Mouse (Mus musculus) kidney, postnatal 0 days (tissue): Measurements from ENCODE around the gene Hltf. TPM values are rescaled to one million over a fixed set of nuclear protein-coding genes. Genes with fewer than 3 reads are reported as not detected.

ENCODE experiments used
- ATAC-seq: fragments of 200-750 bp; cut with Nextera tagmentation; replicated peaks from 2 replicates; pipeline ENCODE4 v1.8.0; 2017; ENCODE audit warnings: low read depth, moderate number of reproducible peaks, moderate TSS enrichment, moderate library complexity; ENCODE audit not compliant: low FRiP score
- DNase-seq: peaks from one replicate; pipeline ENCODE4 v3.0.0-alpha.2; 2016; ENCODE audit warnings: low spot score
- H3K27ac ChIP-seq: fragments of 300-500 bp; sonication (generic); 2 replicates; pipeline ENCODE4 v1.5.1; 2014; ENCODE audit warnings: mild to moderate bottlenecking
- H3K27me3 ChIP-seq: fragments of 300-500 bp; sonication (generic); 2 replicates; pipeline ENCODE4 v1.6.1; 2014; ENCODE audit warnings: low read length, mixed read lengths; ENCODE audit not compliant: insufficient read depth
- H3K36me3 ChIP-seq: fragments of 300-500 bp; sonication (generic); 2 replicates; pipeline ENCODE4 v1.6.1; 2014; ENCODE audit warnings: low read length, mixed read lengths; ENCODE audit not compliant: insufficient read depth
- H3K4me1 ChIP-seq: fragments of 300-500 bp; sonication (generic); replicated peaks from 2 replicates; pipeline ENCODE4 v1.6.1; 2014; ENCODE audit warnings: antibody characterized with exemption, low read length, mixed read lengths; ENCODE audit not compliant: insufficient read depth
- H3K4me2 ChIP-seq: fragments of 300-500 bp; sonication (generic); 2 replicates; pipeline ENCODE4 v1.6.1; 2014; ENCODE audit warnings: mild to moderate bottlenecking, low read length, moderate library complexity, mixed read lengths
- H3K4me3 ChIP-seq: fragments of 300-500 bp; sonication (generic); replicated peaks from 2 replicates; pipeline ENCODE4 v1.5.1; 2014; ENCODE audit warnings: low read depth, low read length
- H3K9ac ChIP-seq: fragments of 300-500 bp; sonication (generic); 2 replicates; pipeline ENCODE4 v1.6.1; 2014; ENCODE audit warnings: low read depth, low read length
- H3K9me3 ChIP-seq: fragments of 300-500 bp; sonication (generic); replicated peaks from 2 replicates; pipeline ENCODE4 v1.6.1; 2016; ENCODE audit warnings: low read length, inconsistent platforms, mixed read lengths
- CTCF ChIP-seq: IDR thresholded peaks from 2 replicates; pipeline ENCODE4 v1.5.1; 2016; ENCODE audit warnings: antibody characterized with exemption, low read depth, mild to moderate bottlenecking, moderate library complexity
- WGBS: fragments of 180-500 bp; shearing (Covaris S2); extraction: QIAGEN DNeasy Blood & Tissue Kit; methylation state at CpG from one replicate; pipeline ENCODE4 v1.1.7; 2014; 5-methylcytosine and 5-hydroxymethylcytosine counted together
- polyA plus RNA-seq: library from polyadenylated mRNA; unstranded; fragments of >200 nt; fragmentation: Nextera tagmentation; extraction: Ambion mirVana; gene quantifications from 2 replicates; pipeline ENCODE4 v1.2.1, GENCODE M21; 2015

Hltf gene
- polyA plus RNA-seq, 1 experiment from 2014 or later = 15.4 TPM

DNA sequence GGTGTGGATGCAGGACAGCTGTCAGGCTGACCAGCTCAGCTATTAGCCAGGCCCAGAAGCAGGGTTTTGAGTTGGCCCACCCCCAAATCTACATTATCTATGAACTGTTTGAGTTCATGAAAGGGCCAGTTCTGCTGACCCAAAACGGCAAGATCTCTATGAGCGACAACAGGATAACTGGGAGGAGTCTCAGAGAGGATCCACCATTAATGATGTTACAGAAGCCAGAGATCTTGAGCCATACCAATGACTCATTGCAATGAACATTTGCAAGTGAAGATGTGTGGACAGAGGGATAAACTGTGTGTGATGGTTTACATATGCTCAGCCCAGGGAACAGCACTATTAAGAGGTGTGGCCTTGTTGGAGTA, 73.7 kb downstream of the Hltf start:
- Histone ChIP-seq H3K9ac (no peak overlapping the region), H3K4me1 (no peaks in the 10 kb centered on the region), H3K9me3 (no peaks in the 10 kb centered on the region), H3K36me3 (0 out of 2 replicates have a peak, but pooled peaks cover 4% of the 10 kb centered on the region), H3K4me2 (no peak overlapping the region), H3K27me3 (no peaks in the 10 kb centered on the region), H3K4me3 (no peak overlapping the region), H3K27ac (no peak overlapping the region)
- no peak for DNase-seq
- ATAC-seq = no peak
- TF ChIP-seq CTCF = no peak
- WGBS = 83% methylated on average over 2 of the region's 2 CpGs

DNA sequence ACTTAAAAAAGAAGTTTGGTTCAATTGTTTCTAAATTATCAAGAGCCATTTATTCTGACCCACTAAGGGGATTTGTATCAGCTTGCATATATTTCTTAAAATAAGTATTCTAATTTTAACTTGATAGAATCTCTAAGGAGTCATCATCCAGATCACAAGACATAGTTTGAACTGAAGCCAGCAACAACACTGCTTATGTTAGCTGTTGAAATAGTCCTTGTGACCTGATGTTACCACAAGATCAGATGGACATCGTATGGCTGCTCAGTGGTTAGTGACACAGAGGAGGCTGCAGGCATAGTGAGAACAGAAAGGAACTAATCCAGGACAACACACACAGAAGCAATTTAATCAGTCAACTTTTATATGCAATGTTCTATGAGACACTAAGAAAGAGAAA, 75.1 kb downstream of the Hltf start:
- Histone ChIP-seq H3K27ac (no peak overlapping the region), H3K4me1 (no peaks in the 10 kb centered on the region), H3K9me3 (no peaks in the 10 kb centered on the region), H3K36me3 (0 out of 2 replicates have a peak, but pooled peaks cover 4% of the 10 kb centered on the region), H3K4me2 (no peak overlapping the region), H3K4me3 (no peak overlapping the region), H3K27me3 (no peaks in the 10 kb centered on the region), H3K9ac (no peak overlapping the region)
- no peak for ATAC-seq
- WGBS = 70% methylated on average over 1 of the region's 1 CpGs
- peak; percentile 5 for DNase-seq
- no peak for TF ChIP-seq CTCF

DNA sequence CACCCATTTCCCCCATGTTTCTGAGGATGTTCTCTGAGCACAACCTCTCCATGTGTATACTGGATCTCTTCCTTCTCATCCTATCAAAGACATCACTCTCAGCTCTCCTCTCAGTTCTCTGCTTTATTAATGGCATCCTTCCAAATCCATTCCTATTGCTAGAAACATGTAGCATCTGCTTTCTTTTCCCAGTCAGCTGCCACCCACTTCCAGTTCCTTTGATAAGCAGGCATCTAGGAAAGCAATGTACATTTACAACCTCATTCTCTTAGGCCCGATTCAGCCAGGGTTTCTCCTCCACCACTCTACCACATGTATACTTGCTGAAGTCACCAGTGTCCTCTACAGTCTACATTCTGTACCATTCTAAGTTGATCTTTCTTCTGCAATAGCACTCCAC, 76.1 kb downstream of the Hltf start:
- ATAC-seq = no peak
- WGBS = 77% methylated on average over 1 of the region's 1 CpGs
- H3K4me2 ChIP-seq = no peak overlapping the region
- TF ChIP-seq CTCF = no peak
- no peak overlapping the region for H3K27ac ChIP-seq
- H3K27me3 ChIP-seq = no peaks in the 10 kb centered on the region
- H3K36me3 ChIP-seq = 0 out of 2 replicates have a peak, but pooled peaks cover 4% of the 10 kb centered on the region
- H3K4me3 ChIP-seq = no peak overlapping the region
- no peak for DNase-seq
- H3K4me1 ChIP-seq = no peaks in the 10 kb centered on the region
- H3K9ac ChIP-seq = no peak overlapping the region
- H3K9me3 ChIP-seq = no peaks in the 10 kb centered on the region

DNA sequence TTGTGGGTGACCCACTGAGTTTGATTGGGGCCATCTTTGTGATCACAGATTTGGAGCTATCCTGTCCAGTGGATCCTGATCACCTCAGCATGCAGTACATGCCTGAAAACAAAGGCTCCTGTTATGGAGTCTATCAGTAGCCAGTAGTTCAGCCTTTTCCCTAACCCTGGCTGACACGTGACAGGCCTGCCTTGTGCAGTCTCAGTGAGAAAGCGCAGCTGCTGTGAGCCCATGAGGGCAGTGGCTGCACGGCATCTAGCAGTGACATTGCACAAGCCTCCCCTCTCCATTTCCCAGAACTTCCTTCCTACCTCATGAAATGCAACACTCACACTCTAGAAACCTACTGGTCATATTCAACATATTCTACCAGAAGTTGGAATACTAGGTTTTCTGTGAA, 76.9 kb downstream of the Hltf start:
- Histone ChIP-seq H3K4me2 (no peak overlapping the region), H3K27ac (no peak overlapping the region), H3K36me3 (0 out of 2 replicates have a peak, but pooled peaks cover 4% of the 10 kb centered on the region), H3K27me3 (no peaks in the 10 kb centered on the region), H3K4me3 (no peak overlapping the region), H3K4me1 (no peaks in the 10 kb centered on the region), H3K9me3 (no peaks in the 10 kb centered on the region), H3K9ac (no peak overlapping the region)
- no peak for TF ChIP-seq CTCF
- ATAC-seq (no peak; the same call in 1 of the 2 replicates), DNase-seq (peak; percentile 32)
- 61% methylated on average over 3 of the region's 3 CpGs for WGBS

DNA sequence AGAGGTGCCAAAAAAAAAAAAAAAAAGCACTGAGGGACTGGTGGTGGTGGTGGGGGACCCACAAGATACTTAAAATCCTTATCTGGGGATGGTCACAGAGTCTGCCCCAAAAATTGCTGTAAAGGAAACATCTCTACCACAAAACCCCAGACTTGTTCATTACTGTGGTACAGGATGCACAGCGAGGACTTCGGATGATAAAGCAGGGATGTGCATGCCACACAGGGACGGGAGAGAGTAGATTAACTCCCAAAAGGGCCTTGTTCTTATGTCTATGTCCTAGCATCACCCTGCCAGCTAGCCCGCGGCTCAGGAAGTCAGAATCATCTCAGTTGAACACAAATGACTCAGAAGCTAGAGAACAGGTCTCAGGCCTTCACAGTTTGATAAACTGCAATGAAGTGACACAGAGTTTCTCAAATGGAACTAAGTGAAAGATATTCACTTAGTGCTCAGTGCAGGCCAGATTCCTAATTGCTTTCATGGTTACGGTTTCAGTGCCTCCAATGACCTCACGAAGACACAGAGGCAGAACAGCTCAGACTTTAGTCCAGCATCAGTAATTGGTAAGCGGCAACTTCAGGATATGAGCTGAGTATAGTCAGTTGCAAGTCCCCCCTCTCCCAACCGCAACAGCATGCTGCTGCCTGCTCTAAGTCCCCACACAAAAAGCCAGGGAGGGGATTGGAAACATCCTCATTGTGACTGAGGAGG, 79.4 kb downstream of the Hltf start:
- no peak for TF ChIP-seq CTCF
- no peak for ATAC-seq
- WGBS = 77% methylated on average over 9 of the region's 9 CpGs
- Histone ChIP-seq H3K9me3 (no peaks in the 10 kb centered on the region), H3K4me3 (no peak overlapping the region), H3K27me3 (no peaks in the 10 kb centered on the region), H3K4me2 (no peak overlapping the region), H3K36me3 (no peaks in the 10 kb centered on the region), H3K27ac (no peak overlapping the region), H3K9ac (no peak overlapping the region), H3K4me1 (no peaks in the 10 kb centered on the region)
- no peak for DNase-seq

DNA sequence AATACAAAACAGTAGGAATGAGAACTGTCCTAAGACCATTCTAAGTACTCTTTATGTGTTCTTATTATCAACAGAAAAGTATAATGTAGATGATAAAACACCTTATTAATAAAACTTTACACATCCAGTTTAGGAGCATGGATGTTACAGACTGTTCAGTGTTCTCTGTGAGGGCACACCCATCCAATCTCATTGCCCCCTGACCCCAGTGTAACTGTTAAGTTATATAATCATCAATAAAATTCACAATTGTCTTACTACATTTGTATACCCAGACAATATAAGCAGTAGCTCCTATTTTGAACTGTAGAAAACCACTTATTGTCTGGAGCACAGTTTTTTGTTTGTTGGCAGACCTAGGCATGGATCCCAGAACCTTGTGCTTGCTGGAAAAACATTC, 83.6 kb downstream of the Hltf start:
- Histone ChIP-seq H3K4me1 (no peaks in the 10 kb centered on the region), H3K4me2 (no peak overlapping the region), H3K27me3 (no peaks in the 10 kb centered on the region), H3K9ac (no peak overlapping the region), H3K4me3 (no peak overlapping the region), H3K9me3 (no peaks in the 10 kb centered on the region), H3K36me3 (no peaks in the 10 kb centered on the region), H3K27ac (no peak overlapping the region)
- no peak for TF ChIP-seq CTCF
- ATAC-seq (no peak), DNase-seq (no peak)

DNA sequence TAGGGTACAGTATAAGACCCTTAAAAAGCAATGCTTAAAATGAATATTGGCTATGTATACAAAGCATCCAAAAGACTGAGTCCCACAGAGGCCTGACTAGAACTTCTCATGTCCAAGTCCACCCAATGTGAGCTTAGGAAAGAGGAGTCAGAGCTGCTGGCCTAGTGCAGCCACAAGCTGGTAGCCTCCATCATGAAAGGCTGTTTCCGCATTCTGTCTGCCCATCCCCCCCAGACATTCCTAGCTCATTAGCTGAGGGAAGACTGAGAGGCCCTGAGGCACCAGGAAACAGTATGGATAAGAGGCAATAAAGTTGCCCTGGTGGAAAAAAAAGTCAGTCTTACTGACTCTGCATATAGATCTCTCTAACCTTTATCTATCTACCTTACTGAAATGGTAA, 84.1 kb downstream of the Hltf start:
- H3K27ac ChIP-seq = no peak overlapping the region
- H3K9me3 ChIP-seq = no peaks in the 10 kb centered on the region
- DNase-seq (peak; percentile 7), ATAC-seq (0 out of 2 replicates have a peak, but pooled peaks have one; percentile 10)
- no peak for TF ChIP-seq CTCF
- H3K36me3 ChIP-seq = no peaks in the 10 kb centered on the region
- H3K9ac ChIP-seq = no peak overlapping the region
- no peaks in the 10 kb centered on the region for H3K27me3 ChIP-seq
- WGBS = 54% methylated on average over 1 of the region's 1 CpGs
- no peaks in the 10 kb centered on the region for H3K4me1 ChIP-seq
- H3K4me3 ChIP-seq = no peak overlapping the region
- H3K4me2 ChIP-seq = no peak overlapping the region
